Comparison of ENCODE assay signal across 1 mouse cellular context in the genomic region with DNA sequence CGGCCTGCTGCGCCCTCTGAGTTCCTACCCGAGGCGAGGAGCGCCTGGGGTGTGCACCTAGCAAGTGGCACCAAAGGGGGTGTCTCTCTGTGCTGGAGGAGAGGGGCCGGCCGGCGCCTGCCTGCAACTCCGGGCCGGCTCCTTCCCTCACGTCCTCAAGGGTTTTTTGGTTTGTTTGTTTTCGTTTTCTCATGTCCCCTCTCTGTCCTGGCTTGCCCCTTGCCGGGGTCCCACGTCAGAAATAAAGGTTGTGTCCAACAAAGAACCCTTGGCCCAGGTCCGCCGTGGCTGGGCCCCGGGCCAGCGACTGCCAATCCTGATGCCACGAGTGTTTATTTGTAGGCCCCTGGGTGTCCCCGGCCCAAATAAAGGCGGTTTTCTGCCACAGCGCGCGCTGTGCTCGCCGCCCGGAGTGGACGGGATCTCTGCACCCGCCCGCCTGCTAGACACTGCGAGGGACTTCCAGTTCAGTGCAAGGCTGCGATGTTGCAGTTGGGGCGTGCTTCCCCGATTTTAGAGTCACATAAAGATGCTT.
TF ChIP-seq lines count a peak whose summit lies in the region.

No protein-coding gene starts in this region.

TF ChIP-seq in MEL, 35 proteins besides CTCF, POLR2A, EP300 and RAD21:
- TF ChIP-seq TAL1 (IDR thresholded peaks at IDR 0.05; ENCODE audit: low read length), result no peak
- TF ChIP-seq E2F4 (IDR thresholded peaks at IDR 0.05; ENCODE audit: borderline replicate concordance, low read depth, low read length), result no peak
- no peak for TF ChIP-seq MAZ (IDR thresholded peaks at IDR 0.05; ENCODE audit: low read depth, low read length)
- 0 out of 2 replicates have a peak, but pooled peaks have one; percentile 6 for TF ChIP-seq ZKSCAN1 (IDR thresholded peaks at IDR 0.05; ENCODE audit: low read depth, low read length)
- TF ChIP-seq HCFC1 (IDR thresholded peaks at IDR 0.05; ENCODE audit: low read depth, low read length), result no peak
- 0 out of 2 replicates have a peak, but pooled peaks have one; percentile 16 for TF ChIP-seq UBTF (IDR thresholded peaks at IDR 0.05; ENCODE audit: borderline replicate concordance, insufficient read depth, low read depth, low read length)
- TF ChIP-seq GATA1 (IDR thresholded peaks at IDR 0.05; ENCODE audit: low read depth, low read length), result no peak
- TF ChIP-seq ZMIZ1 (IDR thresholded peaks at IDR 0.05; ENCODE audit: low read depth, low read length), result 0 out of 2 replicates have a peak, but pooled peaks have one; percentile 6
- TF ChIP-seq SMC3 (IDR thresholded peaks at IDR 0.05; ENCODE audit: low read depth, low read length), result no peak
- no peak for TF ChIP-seq CHD1 (IDR thresholded peaks at IDR 0.05; ENCODE audit: low read depth, low read length)
- no peak for TF ChIP-seq ZC3H11A (IDR thresholded peaks at IDR 0.05; ENCODE audit: low read depth, low read length)
- no peak; the same call in 1 of the 2 replicates for TF ChIP-seq MAX (IDR thresholded peaks at IDR 0.05; ENCODE audit: low read length)
- TF ChIP-seq USF2 (IDR thresholded peaks at IDR 0.05; ENCODE audit: borderline replicate concordance in 1 of 2, insufficient read depth in 1 of 2, low read depth in 1 of 2, low read length in 2 of 2), result no peak
- TF ChIP-seq KAT2A (conservative IDR thresholded peaks at IDR 0.05; ENCODE audit: low read depth, low read length), result no peak
- TF ChIP-seq TCF12 (IDR thresholded peaks at IDR 0.05; ENCODE audit: low read depth, low read length), result no peak; the same call in 1 of the 2 replicates
- TF ChIP-seq ZNF384 (IDR thresholded peaks at IDR 0.05; ENCODE audit: low read depth, low read length), result no peak
- TF ChIP-seq MAFK (IDR thresholded peaks at IDR 0.05; ENCODE audit: borderline replicate concordance, low read depth, low read length), result no peak
- TF ChIP-seq RCOR1 (IDR thresholded peaks at IDR 0.05; ENCODE audit: low read depth, low read length), result no peak
- TF ChIP-seq POLR2AphosphoS2 (IDR thresholded peaks at IDR 0.05; ENCODE audit: low read length), result no peak
- TF ChIP-seq MYB (IDR thresholded peaks at IDR 0.05; ENCODE audit: low read depth, low read length), result no peak
- no peak for TF ChIP-seq CHD2 (IDR thresholded peaks at IDR 0.05; ENCODE audit: low read length)
- no peak for TF ChIP-seq BHLHE40 (IDR thresholded peaks at IDR 0.05; ENCODE audit: borderline replicate concordance, low read depth, low read length)
- TF ChIP-seq NELFE (IDR thresholded peaks at IDR 0.05; ENCODE audit: low read depth, low read length), result no peak
- TF ChIP-seq ETS1 (IDR thresholded peaks at IDR 0.05; ENCODE audit: low read depth, low read length), result no peak
- TF ChIP-seq MXI1 (IDR thresholded peaks at IDR 0.05; ENCODE audit: low read depth, low read length), result 0 out of 2 replicates have a peak, but pooled peaks have one; percentile 30
- no peak for TF ChIP-seq GABPA (IDR thresholded peaks at IDR 0.05; ENCODE audit: low read depth, low read length)
- TF ChIP-seq MEF2A (IDR thresholded peaks at IDR 0.05; ENCODE audit: extremely low read depth, insufficient replicate concordance, low read depth, low read length, poor library complexity, severe bottlenecking), result no peak
- TF ChIP-seq ELF1 (IDR thresholded peaks at IDR 0.05; ENCODE audit: low read depth, low read length), result 0 out of 2 replicates have a peak, but pooled peaks have one; percentile 1
- no peak for TF ChIP-seq NRF1 (IDR thresholded peaks at IDR 0.05; ENCODE audit: insufficient read depth, low read depth, low read length, poor library complexity, severe bottlenecking)
- no peak for TF ChIP-seq USF1 (IDR thresholded peaks at IDR 0.05; ENCODE audit: low read depth, low read length)
- TF ChIP-seq POLR2AphosphoS5 (IDR thresholded peaks at IDR 0.05; ENCODE audit: borderline replicate concordance, low read depth, low read length), result no peak
- no peak for TF ChIP-seq SIN3A (IDR thresholded peaks at IDR 0.05; ENCODE audit: low read length)
- no peak for TF ChIP-seq JUND (IDR thresholded peaks at IDR 0.05; ENCODE audit: low read depth, low read length)
- no peak for TF ChIP-seq TBP (IDR thresholded peaks at IDR 0.05; ENCODE audit: low read depth, low read length)
- no peak for TF ChIP-seq MYC (IDR thresholded peaks at IDR 0.05; ENCODE audit: low read depth, low read length)
